Mouse (Mus musculus): ENCODE results near the gene Tbl2.

DNA sequence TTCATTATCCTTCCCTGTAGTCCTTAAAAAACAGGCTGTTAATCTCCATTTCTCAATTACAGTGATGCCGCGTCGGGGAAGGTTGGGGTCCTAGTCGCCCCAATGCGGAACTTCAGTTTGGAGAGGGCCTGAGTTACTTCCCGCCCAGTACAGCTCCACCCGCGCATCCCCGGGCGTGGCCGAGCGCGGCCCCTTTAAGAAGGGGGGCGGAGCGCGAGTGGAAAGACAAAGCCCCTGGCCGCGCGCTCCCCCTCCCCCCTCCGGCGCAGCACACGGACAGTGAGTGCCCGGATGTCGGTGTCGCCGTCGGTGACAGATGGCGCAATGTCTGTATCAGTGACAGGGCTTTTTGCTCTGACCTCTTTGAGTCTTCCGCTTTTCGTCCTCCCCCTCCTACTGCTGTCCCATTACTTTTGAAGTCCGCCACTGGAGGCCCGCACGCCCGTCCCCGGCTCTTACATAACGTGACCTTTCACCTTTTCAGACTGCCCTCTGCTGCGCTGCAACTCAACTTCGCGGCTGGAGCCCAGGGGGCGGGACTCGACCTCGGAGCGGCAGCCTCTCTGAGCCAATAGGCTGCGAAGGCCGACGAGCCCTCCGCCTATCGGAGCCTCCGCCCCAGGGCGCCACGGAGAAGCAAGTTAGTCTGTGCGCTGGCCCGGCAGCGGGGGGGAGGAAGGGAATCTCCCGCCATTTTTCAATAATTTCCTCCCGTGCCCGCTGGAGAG lies 37.3 kb downstream of the Tbl2 start, which contains the start of gene Baz1b:
- 0 out of 2 replicates have a peak, but pooled peaks have one; percentile 13 for TF ChIP-seq POLR2A (IDR thresholded peaks at IDR 0.05; ENCODE audit: borderline replicate concordance, low read depth, low read length)
- no peak for TF ChIP-seq CTCF (IDR thresholded peaks at IDR 0.05; ENCODE audit: low read depth, low read length)

Measured in bone marrow macrophage, adult 2 months (primary cell).